Mouse (Mus musculus): ENCODE data around the gene Ash1l. TPM values are rescaled to one million over a fixed set of nuclear protein-coding genes. Genes with fewer than 3 reads are reported as not detected.

Gene Ash1l
- polyA plus RNA-seq (2016; fragmentation: Nextera tagmentation; extraction: Ambion mirVana) = 14.2 and 15.2 TPM in 2 replicates

DNA sequence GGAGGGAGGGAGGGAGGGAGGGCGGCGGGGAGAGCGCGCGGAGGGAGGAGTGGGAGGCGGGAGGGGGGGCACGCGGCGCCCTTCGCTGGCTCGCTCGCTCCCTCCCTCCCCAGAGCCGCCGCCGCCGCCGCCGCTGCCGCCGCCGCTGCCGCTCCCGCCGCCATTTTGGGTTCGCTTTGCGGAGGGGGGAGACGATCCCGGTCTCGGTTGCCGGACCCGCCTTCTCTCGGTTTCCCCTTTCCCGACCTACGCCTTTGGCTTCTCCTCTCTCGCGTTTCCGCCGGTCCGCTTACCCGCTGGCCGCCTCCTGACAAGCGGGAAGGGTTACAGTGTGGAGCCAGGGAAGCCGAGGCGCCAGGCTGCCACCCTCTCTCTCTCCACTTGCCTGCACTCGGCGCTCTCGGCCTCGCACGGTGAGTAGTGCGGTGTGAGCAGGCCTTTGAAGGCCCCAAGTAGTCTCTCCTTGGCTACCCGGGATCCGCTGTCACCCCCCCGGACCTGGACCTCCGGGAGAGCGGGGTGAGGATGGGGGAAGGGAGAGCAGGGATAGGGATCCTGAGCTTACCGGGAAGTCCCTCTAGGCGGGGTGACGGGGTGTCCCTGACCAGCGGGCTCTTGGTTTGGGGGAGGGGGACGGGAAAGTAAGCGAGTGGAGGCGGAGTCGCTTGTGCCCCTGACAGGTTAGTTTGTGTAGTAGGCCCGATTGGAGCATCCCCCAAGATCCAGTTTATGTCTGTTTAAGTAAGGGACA, at the start of gene Ash1l, which contains the start of gene Dap3:
TSS of gene Ash1l (plus strand) at position 47 of the 751 bp plus-strand sequence.
TSS of gene Dap3 (minus strand) at position 606 of the 751 bp plus-strand sequence.
- under 1% methylated on average over 38 of the region's 64 CpGs for WGBS
- DNase-seq (ENCODE audit: extremely low spot score, low spot score) = peak; percentile 85

DNA sequence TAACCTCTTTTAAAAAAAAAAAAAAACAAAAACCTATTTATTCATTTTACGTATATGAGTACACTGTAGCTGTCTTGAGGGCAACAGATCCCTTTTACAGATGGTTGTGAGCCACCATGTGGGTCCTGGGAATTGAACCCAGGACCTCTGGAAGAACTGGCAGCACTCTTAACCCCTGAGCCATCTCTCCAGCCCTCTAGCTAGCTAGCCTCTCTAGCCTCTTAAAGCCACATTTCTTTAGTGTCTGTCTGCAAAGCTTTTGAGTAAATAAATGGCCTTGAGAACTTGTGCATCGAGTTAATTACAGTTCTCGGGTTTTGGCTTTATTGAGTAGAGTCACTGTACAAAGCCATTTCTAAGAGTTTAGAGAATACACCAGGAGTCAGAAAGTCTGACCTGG, 45.6 kb upstream of the Ash1l start:
- Histone ChIP-seq H3K27me3 (ENCODE audit: poor library complexity, severe bottlenecking) (no peaks in the 10 kb centered on the region), H3K4me1 (no peaks in the 10 kb centered on the region), H3K36me3 (replicated peaks) (peaks cover 99% of the 10 kb centered on the region), H3K9me3 (no peaks in the 10 kb centered on the region), H3K27ac (no peak overlapping the region), H3K4me3 (no peak overlapping the region)
- DNase-seq (ENCODE audit: extremely low spot score, low spot score) = no peak
- 92% methylated on average over 3 of the region's 3 CpGs for WGBS

More for the DNA sequence above, at the start of gene Ash1l, which contains the start of gene Dap3:
- H3K4me1 ChIP-seq = peaks cover 38% of the 10 kb centered on the region
- H3K27me3 ChIP-seq (ENCODE audit: poor library complexity, severe bottlenecking) = no peaks in the 10 kb centered on the region
- H3K4me3 ChIP-seq = peak within 1 kb of the TSS; percentile 90
- H3K36me3 ChIP-seq (replicated peaks) = no peaks in the 10 kb centered on the region
- H3K9me3 ChIP-seq = no peaks in the 10 kb centered on the region
- H3K27ac ChIP-seq = peak within 1 kb of the TSS; percentile 99

DNA sequence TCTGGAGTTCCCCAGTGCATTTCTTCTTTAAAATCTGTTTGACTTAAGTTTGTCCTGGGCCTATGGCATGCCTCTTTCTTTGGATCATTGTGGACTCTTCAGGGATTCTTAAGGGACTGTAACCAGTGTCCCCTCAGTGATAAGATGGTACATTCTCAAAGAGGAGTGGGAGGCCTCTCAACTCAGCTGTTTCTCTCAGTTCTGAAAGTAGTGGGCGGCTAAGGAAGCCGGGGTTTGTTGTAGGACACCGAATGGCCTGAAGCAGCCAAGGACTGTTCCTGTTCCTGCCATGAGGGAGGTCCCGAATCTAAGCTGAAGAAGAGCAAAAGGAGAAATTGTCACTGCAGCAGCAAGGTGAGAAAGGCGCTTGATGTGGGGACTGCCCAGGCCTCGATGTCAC, 45.2 kb upstream of the Ash1l start:
- Histone ChIP-seq H3K36me3 (replicated peaks) (peaks cover 100% of the 10 kb centered on the region), H3K4me3 (no peak overlapping the region), H3K4me1 (no peaks in the 10 kb centered on the region), H3K27ac (no peak overlapping the region), H3K9me3 (no peaks in the 10 kb centered on the region), H3K27me3 (ENCODE audit: poor library complexity, severe bottlenecking) (no peaks in the 10 kb centered on the region)
- DNase-seq (ENCODE audit: extremely low spot score, low spot score) = no peak
- 91% methylated on average over 6 of the region's 6 CpGs for WGBS

DNA sequence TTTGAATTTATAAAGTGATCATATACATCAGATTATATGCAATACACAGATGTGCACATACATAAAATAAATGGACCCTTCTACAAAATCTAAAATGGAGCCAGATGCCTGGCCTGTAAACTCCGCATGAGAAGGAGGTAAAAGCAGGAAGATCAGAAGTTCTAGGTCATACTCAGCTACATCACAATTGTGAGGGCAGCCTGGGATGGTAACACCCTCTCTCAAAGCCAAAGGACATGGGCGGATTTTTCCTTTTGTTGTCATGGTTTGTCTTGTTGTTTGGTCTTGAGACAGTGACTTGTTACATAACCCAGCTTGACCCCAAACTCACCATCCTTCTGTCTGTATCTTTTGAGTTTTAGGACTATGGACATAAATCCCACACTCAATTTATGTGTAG, 44.7 kb upstream of the Ash1l start:
- no peak overlapping the region for H3K27ac ChIP-seq
- no peaks in the 10 kb centered on the region for H3K4me1 ChIP-seq
- DNase-seq (ENCODE audit: extremely low spot score, low spot score) = no peak
- WGBS = 90% methylated on average over 2 of the region's 2 CpGs
- H3K36me3 ChIP-seq (replicated peaks) = peaks cover 100% of the 10 kb centered on the region
- H3K27me3 ChIP-seq (ENCODE audit: poor library complexity, severe bottlenecking) = no peaks in the 10 kb centered on the region
- H3K4me3 ChIP-seq = no peak overlapping the region
- no peaks in the 10 kb centered on the region for H3K9me3 ChIP-seq

DNA sequence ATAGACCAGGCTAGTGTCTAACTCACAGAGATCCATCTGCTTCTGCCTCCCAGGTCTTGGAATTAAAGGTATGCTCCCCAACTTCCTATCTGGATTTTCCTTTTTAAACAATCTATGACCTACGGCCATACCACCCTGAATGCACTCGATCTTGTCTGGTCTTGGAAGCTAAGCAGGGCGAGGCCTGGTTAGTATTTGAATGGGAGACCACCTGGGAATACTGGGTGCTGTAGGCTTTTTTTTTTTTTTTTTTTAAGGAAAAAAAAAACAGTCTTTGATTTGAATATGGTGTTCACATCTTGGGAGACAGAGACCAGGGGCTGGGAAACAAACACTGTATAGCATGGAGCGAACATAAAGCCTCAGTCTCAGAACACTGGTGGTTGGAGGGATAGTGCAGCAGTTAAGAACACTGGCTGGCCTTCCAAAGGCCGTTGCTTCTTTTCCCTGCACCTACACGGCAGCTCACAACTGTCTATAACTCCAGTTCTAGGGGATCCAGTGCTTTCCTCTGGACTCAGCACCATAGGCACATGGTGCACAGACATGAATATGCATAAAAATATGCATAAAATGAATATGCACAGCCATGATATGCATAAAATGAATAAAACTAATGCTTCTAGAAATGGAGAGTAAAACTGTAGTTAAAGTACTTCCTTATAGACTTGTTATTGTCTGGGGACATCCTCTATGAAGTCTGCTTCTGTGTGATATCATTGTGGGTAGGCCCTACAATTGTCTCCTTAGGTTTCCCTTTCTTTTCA, 43.8 kb upstream of the Ash1l start:
- Histone ChIP-seq H3K4me1 (no peaks in the 10 kb centered on the region), H3K9me3 (no peaks in the 10 kb centered on the region), H3K27ac (no peak overlapping the region), H3K36me3 (replicated peaks) (peaks cover 100% of the 10 kb centered on the region), H3K4me3 (no peak overlapping the region), H3K27me3 (ENCODE audit: poor library complexity, severe bottlenecking) (no peaks in the 10 kb centered on the region)
- WGBS = 91% methylated on average over 6 of the region's 6 CpGs
- no peak for DNase-seq (ENCODE audit: extremely low spot score, low spot score)

DNA sequence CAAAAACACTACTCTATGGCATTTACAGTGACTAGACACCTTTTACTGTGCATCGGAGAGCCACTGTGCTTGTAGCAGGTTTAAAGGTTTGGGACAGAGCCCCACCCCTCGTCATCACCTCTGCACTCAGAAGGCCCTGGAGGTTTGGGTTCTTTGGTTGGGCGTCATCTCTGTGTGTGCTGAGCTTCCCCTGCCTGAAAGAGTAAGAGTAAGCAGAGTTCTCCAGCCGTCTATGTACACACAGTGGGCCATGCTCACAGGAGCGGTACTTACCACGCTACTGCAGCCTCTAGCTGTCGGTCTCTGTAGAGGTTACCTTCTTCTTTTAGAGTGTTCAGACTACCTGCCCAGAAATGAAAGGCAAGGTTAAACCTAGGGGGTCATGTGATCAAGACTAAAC, 37.8 kb upstream of the Ash1l start:
- no peaks in the 10 kb centered on the region for H3K9me3 ChIP-seq
- H3K36me3 ChIP-seq (replicated peaks) = peaks cover 51% of the 10 kb centered on the region
- no peak for DNase-seq (ENCODE audit: extremely low spot score, low spot score)
- H3K4me1 ChIP-seq = peaks cover 20% of the 10 kb centered on the region
- no peaks in the 10 kb centered on the region for H3K27me3 ChIP-seq (ENCODE audit: poor library complexity, severe bottlenecking)
- H3K27ac ChIP-seq = no peak overlapping the region
- 94% methylated on average over 7 of the region's 7 CpGs for WGBS
- H3K4me3 ChIP-seq = peak overlapping the region; percentile 85

DNA sequence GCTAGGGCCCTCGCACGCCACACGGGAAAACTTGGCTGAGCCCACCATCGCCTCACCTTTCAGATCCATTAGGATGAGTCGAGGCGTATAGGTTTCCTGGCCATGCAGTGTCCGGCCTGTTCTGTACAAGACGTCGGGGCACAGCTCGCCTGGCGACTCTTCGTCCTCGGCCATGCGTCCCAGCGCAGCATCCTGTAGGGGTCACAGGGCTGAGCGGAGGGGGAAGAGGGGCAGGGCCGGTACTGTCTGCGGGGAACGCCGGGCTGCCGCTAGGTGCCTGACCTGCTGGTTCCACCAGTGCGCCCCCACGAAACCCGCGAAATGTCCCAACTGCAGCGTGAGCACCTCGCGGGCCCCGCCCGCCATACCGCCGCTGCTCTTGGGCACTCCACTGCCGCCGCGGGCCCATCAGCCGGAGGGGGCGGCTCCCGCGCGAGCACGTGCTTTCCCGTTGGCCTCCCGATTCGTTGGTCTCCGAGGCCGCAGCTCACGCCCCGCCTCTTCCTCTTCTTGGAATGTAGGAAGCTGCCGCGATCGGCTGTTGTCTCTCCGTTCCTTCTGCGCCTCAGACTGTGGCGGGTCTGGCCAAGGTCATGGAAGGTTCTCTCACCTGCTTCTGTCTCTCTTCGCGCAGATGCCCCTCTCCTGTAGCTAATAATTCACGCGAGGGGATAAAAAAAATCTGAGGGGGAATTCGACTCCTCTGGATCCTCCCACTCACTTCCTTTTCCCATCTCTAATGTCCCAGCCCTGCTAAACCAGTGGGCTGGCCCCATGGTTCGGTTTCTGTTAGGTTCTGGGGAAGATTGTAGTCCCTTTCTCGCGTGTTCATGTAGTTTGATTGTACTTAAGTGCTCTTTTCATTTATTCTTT, 36.7 kb upstream of the Ash1l start, which contains the start of gene Msto1:
TSS of gene Msto1 (minus strand) at position 489 of the 873 bp plus-strand sequence.
- H3K36me3 ChIP-seq (replicated peaks) = peaks cover 40% of the 10 kb centered on the region
- H3K4me1 ChIP-seq = peaks cover 20% of the 10 kb centered on the region
- H3K27me3 ChIP-seq (ENCODE audit: poor library complexity, severe bottlenecking) = no peaks in the 10 kb centered on the region
- DNase-seq (ENCODE audit: extremely low spot score, low spot score) = peak; percentile 92
- no peaks in the 10 kb centered on the region for H3K9me3 ChIP-seq
- peak within 1 kb of the TSS; percentile 85 for H3K4me3 ChIP-seq
- under 1% methylated on average over 62 of the region's 62 CpGs for WGBS
- peak within 1 kb of the TSS; percentile 92 for H3K27ac ChIP-seq

DNA sequence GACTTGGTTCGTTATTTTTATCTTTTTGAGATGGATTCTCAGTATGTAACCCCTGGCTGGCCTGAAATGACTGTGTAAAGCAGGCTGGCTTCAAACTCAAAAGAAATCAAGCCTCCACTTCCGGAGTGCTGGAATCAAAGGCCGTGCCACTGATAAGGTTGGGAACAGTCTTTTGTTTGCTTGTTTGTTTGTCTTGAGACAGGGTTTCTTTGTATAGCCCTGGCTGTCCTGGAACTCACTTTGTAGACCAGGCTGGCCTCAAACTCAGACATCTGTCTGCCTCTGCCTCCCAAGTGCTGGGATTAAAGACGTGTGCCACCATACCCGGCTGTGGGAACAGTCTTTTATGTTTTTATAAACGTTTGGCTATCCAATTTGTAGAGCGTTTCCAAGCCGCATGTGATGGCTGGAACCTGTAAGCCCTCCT, 36.0 kb upstream of the Ash1l start:
- H3K36me3 ChIP-seq (replicated peaks) = peaks cover 33% of the 10 kb centered on the region
- no peaks in the 10 kb centered on the region for H3K9me3 ChIP-seq
- peaks cover 20% of the 10 kb centered on the region for H3K4me1 ChIP-seq
- H3K27me3 ChIP-seq (ENCODE audit: poor library complexity, severe bottlenecking) = no peaks in the 10 kb centered on the region
- 33% methylated on average over 8 of the region's 8 CpGs for WGBS
- H3K4me3 ChIP-seq = peak overlapping the region; percentile 85
- peak overlapping the region; percentile 92 for H3K27ac ChIP-seq
- no peak for DNase-seq (ENCODE audit: extremely low spot score, low spot score)

DNA sequence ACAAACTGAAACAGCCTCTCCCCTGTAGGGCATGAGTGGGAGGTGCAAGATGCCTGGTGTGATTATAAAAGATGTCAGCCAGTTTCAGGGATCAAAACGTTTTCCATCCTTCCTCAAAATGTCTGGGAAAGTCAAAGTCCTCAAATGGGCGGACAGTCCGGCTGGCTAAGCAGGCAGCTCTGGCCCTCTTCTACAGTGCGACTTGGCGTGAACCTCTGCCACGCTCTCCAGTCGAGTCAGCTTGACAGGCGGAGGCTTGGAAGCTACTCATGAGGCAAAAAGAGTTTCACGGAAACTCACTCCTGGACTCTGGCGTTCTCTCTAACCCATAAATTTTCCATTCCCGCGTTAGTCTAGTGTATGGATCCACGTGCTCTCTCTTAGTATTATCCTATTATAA, 31.4 kb upstream of the Ash1l start:
- Histone ChIP-seq H3K27ac (no peak overlapping the region), H3K27me3 (ENCODE audit: poor library complexity, severe bottlenecking) (no peaks in the 10 kb centered on the region), H3K9me3 (peaks cover 7% of the 10 kb centered on the region), H3K4me1 (peaks cover 8% of the 10 kb centered on the region), H3K4me3 (no peak overlapping the region), H3K36me3 (replicated peaks) (peaks cover 41% of the 10 kb centered on the region)
- 89% methylated on average over 13 of the region's 13 CpGs for WGBS
- no peak for DNase-seq (ENCODE audit: extremely low spot score, low spot score)

DNA sequence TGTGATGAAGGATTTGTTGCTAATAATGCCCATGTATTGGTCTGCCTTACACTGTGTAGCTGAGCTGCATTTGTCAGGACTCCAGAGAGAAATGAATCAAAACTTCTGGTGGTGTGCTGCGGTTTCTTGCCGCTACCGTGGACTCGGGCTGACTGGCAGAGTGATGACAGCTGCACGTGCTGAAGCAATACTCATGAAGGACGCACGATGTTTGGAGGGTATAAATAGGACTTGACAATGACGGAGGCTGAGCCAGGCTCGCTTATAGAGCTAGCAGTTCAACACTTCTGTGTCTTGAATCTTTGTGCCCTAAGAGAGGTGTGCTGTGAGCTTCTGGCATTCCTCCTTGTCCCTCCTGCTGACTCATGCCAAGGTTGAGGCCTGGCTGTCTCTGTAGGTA, 29.0 kb upstream of the Ash1l start:
- Histone ChIP-seq H3K4me1 (no peaks in the 10 kb centered on the region), H3K27ac (no peak overlapping the region), H3K36me3 (replicated peaks) (peaks cover 66% of the 10 kb centered on the region), H3K27me3 (ENCODE audit: poor library complexity, severe bottlenecking) (no peaks in the 10 kb centered on the region), H3K9me3 (peaks cover 7% of the 10 kb centered on the region), H3K4me3 (no peak overlapping the region)
- WGBS = 95% methylated on average over 9 of the region's 9 CpGs
- DNase-seq (ENCODE audit: extremely low spot score, low spot score) = no peak

DNA sequence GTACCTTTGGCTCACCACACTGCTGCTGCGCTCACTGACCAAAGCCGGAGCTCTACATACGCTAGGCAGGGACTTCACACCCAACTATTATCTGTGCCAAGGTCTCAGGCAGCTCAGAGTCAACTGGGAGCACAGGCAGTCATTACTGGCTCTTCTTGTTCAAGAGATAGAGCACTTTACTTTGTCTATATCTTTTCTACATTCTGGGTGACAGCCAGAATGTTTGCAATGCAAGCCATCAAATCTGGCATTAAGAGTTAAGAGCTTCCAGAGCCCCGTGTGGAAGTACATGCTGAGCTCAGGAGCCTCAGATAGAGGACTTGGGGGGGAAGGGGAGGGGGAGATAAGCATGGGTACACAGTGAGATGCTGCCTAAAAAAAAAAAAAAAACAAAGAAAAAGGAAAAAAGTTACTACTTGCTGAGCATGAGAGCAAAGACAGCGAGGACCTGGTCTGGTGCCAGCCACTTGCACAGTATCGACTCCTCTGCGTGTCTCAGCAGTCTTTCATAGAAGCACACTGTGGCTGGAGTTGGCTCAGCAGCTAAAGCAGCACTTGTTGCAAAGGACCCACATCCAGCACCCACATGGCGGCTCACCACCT, 26.3 kb upstream of the Ash1l start:
- 95% methylated on average over 8 of the region's 8 CpGs for WGBS
- Histone ChIP-seq H3K4me1 (no peaks in the 10 kb centered on the region), H3K4me3 (no peak overlapping the region), H3K27ac (no peak overlapping the region), H3K9me3 (peaks cover 7% of the 10 kb centered on the region), H3K27me3 (ENCODE audit: poor library complexity, severe bottlenecking) (no peaks in the 10 kb centered on the region), H3K36me3 (replicated peaks) (peaks cover 92% of the 10 kb centered on the region)
- DNase-seq (ENCODE audit: extremely low spot score, low spot score) = no peak

DNA sequence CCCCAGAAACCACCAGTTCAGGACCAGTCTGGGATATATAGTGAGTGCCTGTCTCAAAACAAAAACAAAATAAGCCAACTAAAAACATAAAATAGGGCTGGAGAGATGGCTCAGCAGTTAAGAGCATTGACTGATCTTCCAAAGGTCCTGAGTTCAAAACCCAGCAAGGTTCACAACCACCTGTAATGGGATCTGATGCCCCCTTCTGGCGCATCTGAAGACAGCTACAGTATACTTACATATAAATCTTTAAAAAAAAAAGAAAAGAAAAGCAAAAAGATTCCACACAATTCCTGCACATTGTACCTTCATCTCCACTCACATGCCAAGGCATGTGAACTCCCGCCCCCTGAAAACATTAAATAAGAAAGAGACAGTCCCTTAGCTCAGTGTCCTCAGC, 24.8 kb upstream of the Ash1l start:
- Histone ChIP-seq H3K9me3 (peaks cover 7% of the 10 kb centered on the region), H3K36me3 (replicated peaks) (peaks cover 100% of the 10 kb centered on the region)
- 92% methylated on average over 2 of the region's 2 CpGs for WGBS

More for the DNA sequence above, 24.8 kb upstream of the Ash1l start:
- Histone ChIP-seq H3K27me3 (ENCODE audit: poor library complexity, severe bottlenecking) (no peaks in the 10 kb centered on the region), H3K27ac (no peak overlapping the region), H3K4me1 (no peaks in the 10 kb centered on the region), H3K4me3 (no peak overlapping the region)
- no peak for DNase-seq (ENCODE audit: extremely low spot score, low spot score)
